Mouse (Mus musculus): Measurements from ENCODE around the gene Plxdc1. TPM values are rescaled to one million over a fixed set of nuclear protein-coding genes. Genes with fewer than 3 reads are reported as not detected.

Gene Plxdc1
- polyA plus RNA-seq, 1 experiment from 2014 or later = 0.18 TPM

DNA sequence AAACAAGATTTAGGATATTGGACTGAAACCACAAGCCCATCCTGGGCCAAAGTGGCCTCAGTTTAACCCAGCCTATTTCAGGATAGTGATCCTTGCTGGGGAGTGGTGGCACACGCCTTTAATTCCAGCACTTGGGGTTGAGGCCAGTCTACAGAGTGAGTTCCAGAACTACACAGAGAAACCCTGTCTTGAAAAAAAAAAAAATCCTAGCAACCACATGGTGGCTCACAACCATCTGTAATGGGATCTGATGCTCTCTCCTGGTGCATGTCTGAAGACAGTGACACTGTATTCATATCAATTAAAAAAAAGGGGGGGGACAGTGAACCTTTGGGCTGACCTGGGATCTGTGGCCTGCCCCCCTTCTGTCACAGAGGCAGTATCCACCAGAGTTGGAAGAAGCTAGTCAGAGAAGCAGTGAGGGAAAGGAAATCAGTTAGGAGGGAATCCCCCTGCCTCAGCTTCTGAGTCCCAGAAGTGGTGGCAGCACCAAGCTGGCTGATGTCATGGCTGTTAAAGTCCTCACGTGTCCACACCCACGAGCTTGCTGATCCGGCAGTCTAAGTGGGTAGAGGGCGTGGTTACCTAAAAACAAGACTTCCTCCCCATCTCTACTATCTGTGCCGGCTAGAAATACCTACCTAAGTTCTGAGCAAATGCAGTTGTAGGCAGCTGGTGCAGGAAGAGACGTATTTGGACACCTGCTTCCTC, 12.8 kb upstream of the Plxdc1 start:
- Histone ChIP-seq H3K27me3 (peaks cover 17% of the 10 kb centered on the region), H3K9me3 (no peaks in the 10 kb centered on the region), H3K4me1 (peaks cover 40% of the 10 kb centered on the region), H3K27ac (no peak overlapping the region), H3K4me2 (no peak overlapping the region), H3K9ac (no peak overlapping the region), H3K4me3 (no peak overlapping the region), H3K36me3 (peaks cover 10% of the 10 kb centered on the region)
- no peak for ATAC-seq (ENCODE audit: insufficient number of reproducible peaks, insufficient read depth, low FRiP score, low TSS enrichment, low read depth)
- 62% methylated on average over 7 of the region's 7 CpGs for WGBS

- Histone ChIP-seq H3K4me3 (no peak overlapping the region), H3K9me3 (no peaks in the 10 kb centered on the region), H3K27me3 (peaks cover 17% of the 10 kb centered on the region), H3K36me3 (peaks cover 6% of the 10 kb centered on the region; the same call in 1 of the 2 replicates), H3K4me2 (no peak overlapping the region), H3K9ac (no peak overlapping the region), H3K27ac (no peak overlapping the region), H3K4me1 (peaks cover 32% of the 10 kb centered on the region)
- no peak for ATAC-seq (ENCODE audit: insufficient number of reproducible peaks, insufficient read depth, low FRiP score, low TSS enrichment, low read depth)
- WGBS = 82% methylated on average over 11 of the region's 11 CpGs
Observed at GRCm38 (mm10) chr11:97998074-97998793, 12.0 kb upstream of the Plxdc1 start.

DNA sequence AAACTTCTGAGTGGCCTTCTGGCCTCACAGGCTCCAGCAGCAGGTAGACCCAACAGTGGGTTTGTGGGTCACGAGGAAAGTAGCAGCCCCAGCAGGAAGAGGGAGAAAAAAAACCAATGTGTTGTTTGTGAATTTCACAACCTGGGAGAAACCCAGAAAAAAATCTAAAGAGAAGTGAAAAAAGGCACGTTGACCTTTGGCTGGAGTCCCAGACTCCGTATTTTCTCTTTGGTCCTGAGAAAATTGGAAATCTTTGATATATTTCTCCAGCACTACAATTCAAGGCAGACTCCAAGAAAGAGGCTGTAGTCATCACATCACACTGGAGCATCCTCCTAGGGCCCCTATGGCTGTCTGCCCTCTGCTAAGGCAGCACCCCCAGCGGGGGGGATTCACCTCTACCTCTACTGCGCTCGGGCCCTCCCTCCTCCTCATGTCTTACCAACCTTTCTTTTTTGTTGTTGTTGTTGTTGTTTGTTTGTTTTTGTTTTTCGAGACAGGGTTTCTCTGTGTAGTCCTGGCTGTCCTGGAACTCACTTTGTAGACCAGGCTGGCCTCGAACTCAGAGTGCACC, 11.2 kb upstream of the Plxdc1 start:
- no peaks in the 10 kb centered on the region for H3K36me3 ChIP-seq
- no peak overlapping the region for H3K4me3 ChIP-seq
- peaks cover 17% of the 10 kb centered on the region for H3K27me3 ChIP-seq
- H3K4me1 ChIP-seq = peaks cover 25% of the 10 kb centered on the region
- no peak overlapping the region for H3K9ac ChIP-seq
- H3K9me3 ChIP-seq = no peaks in the 10 kb centered on the region
- no peak overlapping the region for H3K27ac ChIP-seq
- H3K4me2 ChIP-seq = no peak overlapping the region
- WGBS = 81% methylated on average over 8 of the region's 8 CpGs
- no peak for ATAC-seq (ENCODE audit: insufficient number of reproducible peaks, insufficient read depth, low FRiP score, low TSS enrichment, low read depth)

- H3K4me1 ChIP-seq = peaks cover 18% of the 10 kb centered on the region
- peaks cover 11% of the 10 kb centered on the region for H3K27me3 ChIP-seq
- H3K27ac ChIP-seq = no peak overlapping the region
- no peak overlapping the region for H3K9ac ChIP-seq
- no peak overlapping the region for H3K4me3 ChIP-seq
- H3K36me3 ChIP-seq = no peaks in the 10 kb centered on the region
- 70% methylated on average over 1 of the region's 1 CpGs for WGBS
- no peaks in the 10 kb centered on the region for H3K9me3 ChIP-seq
- no peak overlapping the region for H3K4me2 ChIP-seq
- no peak for ATAC-seq (ENCODE audit: insufficient number of reproducible peaks, insufficient read depth, low FRiP score, low TSS enrichment, low read depth)
Observed at GRCm38 (mm10) chr11:97996691-97997090, 10.4 kb upstream of the Plxdc1 start.

- H3K36me3 ChIP-seq = no peaks in the 10 kb centered on the region
- H3K27ac ChIP-seq = peak within 1 kb of the TSS; percentile 51; the same call in 1 of the 2 replicates
- under 1% methylated on average over 26 of the region's 26 CpGs for WGBS
Observed at GRCm38 (mm10) chr11:97995564-97996288, 9.5 kb upstream of the Plxdc1 start, which contains the start of gene Arl5c. TSS of gene Arl5c (minus strand) at chr11:97996181.

GRCm38 (mm10) chr11:97994539-97995100, 8.4 kb upstream of the Plxdc1 start:
- Histone ChIP-seq H3K27ac (no peak overlapping the region), H3K4me3 (peak overlapping the region; percentile 55), H3K4me2 (peak overlapping the region; percentile 94), H3K4me1 (peaks cover 20% of the 10 kb centered on the region), H3K9ac (peak overlapping the region; percentile 74; the same call in 1 of the 2 replicates), H3K36me3 (no peaks in the 10 kb centered on the region), H3K27me3 (0 out of 2 replicates have a peak, but pooled peaks cover 2% of the 10 kb centered on the region), H3K9me3 (no peaks in the 10 kb centered on the region)
- no peak; the same call in 1 of the 2 replicates for ATAC-seq (ENCODE audit: insufficient number of reproducible peaks, insufficient read depth, low FRiP score, low TSS enrichment, low read depth)
- 8% methylated on average over 13 of the region's 13 CpGs for WGBS

More at GRCm38 (mm10) chr11:97995564-97996288, 9.5 kb upstream of the Plxdc1 start, which contains the start of gene Arl5c:
- H3K4me3 ChIP-seq = peak within 1 kb of the TSS; percentile 55
- peak within 1 kb of the TSS; percentile 74 for H3K9ac ChIP-seq
- H3K4me1 ChIP-seq = peaks cover 12% of the 10 kb centered on the region
- H3K27me3 ChIP-seq = 0 out of 2 replicates have a peak, but pooled peaks cover 5% of the 10 kb centered on the region
- ATAC-seq (ENCODE audit: insufficient number of reproducible peaks, insufficient read depth, low FRiP score, low TSS enrichment, low read depth) = 0 out of 2 replicates have a peak, but pooled peaks have one; percentile 53
- peak within 1 kb of the TSS; percentile 94 for H3K4me2 ChIP-seq
- H3K9me3 ChIP-seq = no peaks in the 10 kb centered on the region

DNA sequence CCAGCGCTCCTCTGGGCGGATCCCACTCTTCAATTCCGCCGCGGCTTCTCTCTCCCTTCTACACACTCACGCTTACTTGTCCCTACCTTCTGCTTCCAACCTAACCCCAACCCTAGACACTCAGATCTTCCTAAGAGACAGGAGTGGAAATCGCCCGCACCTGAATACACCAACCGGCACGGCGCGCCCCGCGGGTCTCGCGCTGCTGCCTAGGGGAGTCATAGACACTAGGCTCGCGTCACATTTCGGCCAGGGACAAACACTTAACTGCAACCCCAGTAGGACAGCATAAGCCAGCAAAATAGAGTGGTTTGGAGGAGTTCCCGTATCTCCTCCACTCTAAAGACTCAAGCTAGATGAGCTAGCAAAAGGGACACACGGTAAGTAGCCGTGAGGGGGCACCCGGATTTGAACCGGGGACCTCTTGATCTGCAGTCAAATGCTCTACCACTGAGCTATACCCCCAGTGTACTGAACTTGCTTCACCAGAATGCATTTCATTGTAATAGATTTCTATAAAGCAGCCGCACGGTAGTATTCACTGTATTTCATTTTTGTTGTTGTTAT, 2.4 kb upstream of the Plxdc1 start:
- peaks cover 36% of the 10 kb centered on the region for H3K27me3 ChIP-seq
- peaks cover 32% of the 10 kb centered on the region for H3K4me1 ChIP-seq
- peak; percentile 72 for ATAC-seq (ENCODE audit: insufficient number of reproducible peaks, insufficient read depth, low FRiP score, low TSS enrichment, low read depth)
- peak overlapping the region; percentile 89 for H3K4me2 ChIP-seq
- no peaks in the 10 kb centered on the region for H3K9me3 ChIP-seq
- H3K36me3 ChIP-seq = no peaks in the 10 kb centered on the region
- under 1% methylated on average over 26 of the region's 26 CpGs for WGBS
- peak overlapping the region; percentile 74 for H3K9ac ChIP-seq
- H3K27ac ChIP-seq = peak overlapping the region; percentile 86
- peak overlapping the region; percentile 71 for H3K4me3 ChIP-seq

DNA sequence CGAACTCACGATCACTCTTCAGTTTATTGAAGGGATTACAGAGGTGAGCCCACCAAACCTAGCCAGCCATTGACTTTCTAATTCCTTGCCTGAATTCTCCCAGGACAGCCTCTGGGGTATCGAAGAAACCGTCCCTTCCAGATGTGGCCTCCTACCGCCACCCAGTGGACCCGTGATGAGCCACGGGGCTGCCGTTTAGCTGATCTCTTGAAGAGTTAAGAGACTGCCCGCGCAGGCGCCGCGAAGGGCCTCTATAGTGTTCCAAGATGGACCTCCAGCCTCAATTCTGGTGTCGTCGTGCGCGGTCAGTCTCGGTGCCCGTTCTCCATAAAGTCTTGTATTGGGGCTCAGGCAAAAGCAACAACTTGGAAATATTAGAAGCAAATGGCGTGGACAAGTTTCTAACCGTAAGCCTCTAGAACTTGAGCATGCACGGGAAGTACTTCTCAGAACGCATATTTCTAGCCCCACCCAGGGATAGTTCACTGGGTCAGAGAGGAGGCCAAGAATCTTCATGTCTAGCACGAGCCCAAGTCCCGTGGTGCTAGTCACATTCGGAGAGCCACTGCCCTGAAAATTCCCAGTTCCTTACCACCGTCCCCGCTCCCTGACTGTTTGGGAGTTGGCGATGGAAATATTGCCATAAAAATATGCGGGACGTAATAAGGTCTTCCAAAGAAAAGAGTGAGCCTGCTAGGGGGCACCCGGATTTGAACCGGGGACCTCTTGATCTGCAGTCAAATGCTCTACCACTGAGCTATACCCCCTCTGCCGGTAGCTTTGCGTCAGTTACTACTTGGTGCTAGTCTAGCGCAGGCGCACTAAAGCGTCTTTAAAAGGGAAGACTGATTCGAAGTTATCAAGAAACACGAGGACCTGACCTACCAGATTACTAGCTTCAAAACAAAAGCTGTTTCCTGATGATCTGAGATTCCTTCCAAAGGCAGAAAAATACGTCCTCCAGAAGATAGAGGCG, 1.6 kb upstream of the Plxdc1 start:
- Histone ChIP-seq H3K4me1 (peaks cover 32% of the 10 kb centered on the region), H3K4me3 (peak overlapping the region; percentile 71), H3K4me2 (peak overlapping the region; percentile 89), H3K36me3 (no peaks in the 10 kb centered on the region), H3K27me3 (peaks cover 42% of the 10 kb centered on the region), H3K9ac (peak overlapping the region; percentile 74), H3K27ac (peak overlapping the region; percentile 86), H3K9me3 (no peaks in the 10 kb centered on the region)
- under 1% methylated on average over 42 of the region's 42 CpGs for WGBS
- peak; percentile 57 for ATAC-seq (ENCODE audit: insufficient number of reproducible peaks, insufficient read depth, low FRiP score, low TSS enrichment, low read depth)

GRCm38 (mm10) chr11:97986738-97987465, 658 bp upstream of the Plxdc1 start:
- no peaks in the 10 kb centered on the region for H3K9me3 ChIP-seq
- no peak overlapping the region for H3K27ac ChIP-seq
- peaks cover 32% of the 10 kb centered on the region for H3K4me1 ChIP-seq
- 26% methylated on average over 13 of the region's 17 CpGs for WGBS
- ATAC-seq (ENCODE audit: insufficient number of reproducible peaks, insufficient read depth, low FRiP score, low TSS enrichment, low read depth) = no peak
- H3K36me3 ChIP-seq = no peaks in the 10 kb centered on the region
- peak overlapping the region; percentile 73; the same call in 1 of the 2 replicates for H3K9ac ChIP-seq
- H3K27me3 ChIP-seq = peaks cover 42% of the 10 kb centered on the region
- peak overlapping the region; percentile 89 for H3K4me2 ChIP-seq
- H3K4me3 ChIP-seq = peak overlapping the region; percentile 71
